Comparison of ENCODE assay signal across 8 mouse cellular contexts in the genomic region with DNA sequence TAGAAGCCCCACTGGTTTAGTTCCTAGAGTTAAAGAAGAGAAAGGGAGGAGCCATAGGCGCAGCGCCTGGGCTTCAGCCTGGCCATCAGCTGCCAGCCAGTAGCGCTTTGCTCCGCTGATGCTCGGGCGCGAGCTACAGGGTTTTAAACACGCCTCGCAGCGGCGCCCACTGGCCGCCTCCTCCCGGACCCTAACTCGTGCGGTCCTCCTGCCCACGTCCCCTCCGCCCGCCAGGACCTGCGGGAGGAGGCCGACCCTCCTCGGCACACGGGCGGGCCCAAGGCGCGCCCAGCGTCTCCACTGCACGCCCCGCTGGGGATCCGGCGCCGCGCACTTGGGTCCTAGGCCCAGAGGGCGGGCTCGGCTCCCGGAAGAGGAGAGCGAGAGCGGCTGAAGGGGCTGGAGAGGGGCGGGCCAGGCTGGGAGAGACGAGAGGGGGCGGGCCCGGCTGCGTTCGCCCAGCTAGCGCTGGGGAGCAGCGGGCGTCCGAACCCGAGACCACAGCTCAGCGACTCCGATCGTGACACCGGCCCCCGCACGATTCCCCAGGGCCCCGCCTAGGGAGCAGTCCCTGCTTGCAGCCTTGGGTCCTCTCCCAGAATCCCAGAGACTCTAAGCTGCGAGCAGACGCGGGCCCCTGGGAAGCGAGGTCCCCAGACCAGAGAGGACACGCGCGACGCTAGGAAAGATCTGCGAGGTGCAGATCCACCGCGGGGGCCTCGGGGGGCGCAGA. TPM values are rescaled to one million over a fixed set of nuclear protein-coding genes. Genes with fewer than 3 reads are reported as not detected.
DNase-seq lines count a peak whose midpoint lies in the region; ATAC-seq and TF ChIP-seq lines count a peak whose summit lies in the region.

Ephb6 (plus strand) TSS at position 422 of the 733 bp plus-strand sequence.

- peak; percentile 93 for ATAC-seq in hindbrain, embryonic 13.5 days (ENCODE audit: low FRiP score)
- peak; percentile 82 for ATAC-seq in megakaryocyte, adult 5-6 weeks (ENCODE audit: poor library complexity, severe bottlenecking)

- H3K27me3 ChIP-seq in MEL (ENCODE audit: control insufficient read depth in 1 of 2, insufficient read depth in 2 of 2, low read length in 2 of 2): peaks cover 0 to 2% of the 10 kb centered on the region in 2 experiments; a peak in 2 of 4 replicates
- H3K27me3 ChIP-seq in hindbrain, embryonic 13.5 days: no peaks in the 10 kb centered on the region

- no peak for TF ChIP-seq CTCF in MEL (IDR thresholded peaks at IDR 0.05 in 2 of 3, conservative IDR thresholded peaks at IDR 0.05 in 1 of 3; ENCODE audit: control insufficient read depth in 1 of 3, insufficient read depth in 1 of 3, low read depth in 2 of 3, low read length in 3 of 3, poor library complexity in 1 of 3, severe bottlenecking in 1 of 3)
- no peak for TF ChIP-seq CTCF in brain, embryonic 14.5 days (IDR thresholded peaks at IDR 0.05; ENCODE audit: borderline replicate concordance, extremely low read depth, insufficient read depth, insufficient read length)

- no peaks in the 10 kb centered on the region for H3K9me3 ChIP-seq in MEL (replicated peaks; ENCODE audit: insufficient read depth, low read length)
- H3K9me3 ChIP-seq in hindbrain, embryonic 13.5 days: no peaks in the 10 kb centered on the region

- TF ChIP-seq POLR2A in MEL (IDR thresholded peaks at IDR 0.05; ENCODE audit: control insufficient read depth in 1 of 2, insufficient read depth in 1 of 2, low read depth in 1 of 2, low read length in 2 of 2, poor library complexity in 1 of 2): peak; percentile 35 to 41; a peak in 2 of 4 replicates
- TF ChIP-seq POLR2A in brain, embryonic 14.5 days (IDR thresholded peaks at IDR 0.05; ENCODE audit: borderline replicate concordance, extremely low read depth, insufficient read depth, insufficient read length, poor library complexity, severe bottlenecking): peak; percentile 89

- TF ChIP-seq EP300 in MEL (IDR thresholded peaks at IDR 0.05; ENCODE audit: low read depth in 1 of 2, low read length in 2 of 2): no peak

- H3K9ac ChIP-seq in MEL (ENCODE audit: control insufficient read depth, low read depth, low read length, poor library complexity, severe bottlenecking): peak within 1 kb of the TSS; percentile 71
- H3K9ac ChIP-seq in hindbrain, embryonic 13.5 days: peak within 1 kb of the TSS; percentile 88

- H3K4me2 ChIP-seq in hindbrain, embryonic 13.5 days: peak within 1 kb of the TSS; percentile 88

- peak within 1 kb of the TSS; percentile 82 to 83 for H3K4me3 ChIP-seq in MEL (ENCODE audit: control insufficient read depth in 1 of 2, insufficient read depth in 1 of 2, low read depth in 2 of 2, low read length in 2 of 2)
- H3K4me3 ChIP-seq in hindbrain, embryonic 13.5 days: peak within 1 kb of the TSS; percentile 78

- no peaks in the 10 kb centered on the region for H3K4me1 ChIP-seq in MEL (ENCODE audit: control insufficient read depth in 1 of 2, insufficient read depth in 2 of 2, low read length in 2 of 2)
- H3K4me1 ChIP-seq in hindbrain, embryonic 13.5 days (replicated peaks): peaks cover 27% of the 10 kb centered on the region

- no peaks in the 10 kb centered on the region for H3K36me3 ChIP-seq in MEL (ENCODE audit: control insufficient read depth in 1 of 2, insufficient read depth in 2 of 2, low read length in 2 of 2)
- no peaks in the 10 kb centered on the region for H3K36me3 ChIP-seq in hindbrain, embryonic 13.5 days

- no peak within 1 kb of the TSS for H3K27ac ChIP-seq in MEL (ENCODE audit: control insufficient read depth, low read depth, low read length)
- H3K27ac ChIP-seq in hindbrain, embryonic 13.5 days: peak within 1 kb of the TSS; percentile 94

- no peaks in the 10 kb centered on the region; the same call in 1 of the 2 replicates for H3K79me2 ChIP-seq in MEL (ENCODE audit: control insufficient read depth, insufficient read depth, low read length, poor library complexity)

- peak; percentile 83 for DNase-seq in MEL (ENCODE audit: low read depth, low spot score)
- peak; percentile 92 for DNase-seq in brain, embryonic 14.5 days (ENCODE audit: low read depth)
- peak; percentile 43 to 53 for DNase-seq in frontal cortex, postnatal 14 days (ENCODE audit: low spot score in 2 of 2)
- DNase-seq in left cerebral cortex, adult 8-10 months (ENCODE audit: low spot score in 2 of 2): no peak
- peak; percentile 55 to 67 for DNase-seq in right cerebral cortex, adult 2 months (ENCODE audit: low spot score in 2 of 2)
- peak; percentile 67 for DNase-seq in urinary bladder, postnatal 25 days (ENCODE audit: low spot score)

- under 1% methylated on average over 61 of the region's 68 CpGs for WGBS in hindbrain, embryonic 13.5 days

- no peak for TF ChIP-seq RAD21 in MEL (IDR thresholded peaks at IDR 0.05; ENCODE audit: low read depth, low read length)

TF ChIP-seq in MEL, 35 proteins besides CTCF, POLR2A, EP300 and RAD21:
- TF ChIP-seq UBTF (IDR thresholded peaks at IDR 0.05; ENCODE audit: borderline replicate concordance, insufficient read depth, low read depth, low read length) (peak; percentile 74; the same call in 1 of the 2 replicates), MXI1 (IDR thresholded peaks at IDR 0.05; ENCODE audit: low read depth, low read length) (peak; percentile 53; the same call in 1 of the 2 replicates), ETS1 (IDR thresholded peaks at IDR 0.05; ENCODE audit: low read depth, low read length) (no peak), ELF1 (IDR thresholded peaks at IDR 0.05; ENCODE audit: low read depth, low read length) (peak; percentile 62; the same call in 1 of the 2 replicates), TBP (IDR thresholded peaks at IDR 0.05; ENCODE audit: low read depth, low read length) (no peak), MAFK (IDR thresholded peaks at IDR 0.05; ENCODE audit: borderline replicate concordance, low read depth, low read length) (no peak)

RNA-seq across cellular contexts. Expression of gene Ephb6, which starts in this region (rescaled TPM):
- total RNA-seq in MEL (2012; rRNA removed): 0.88 and 1.0 TPM in 2 replicates
- 1 to 10 TPM in 1 of 2 experiments, not detected in 1; 5.2 TPM for polyA plus RNA-seq in MEL (2012; ENCODE audit: insufficient read depth in 1 of 2, insufficient read length in 2 of 2, low read depth in 1 of 2, low replicate concordance in 2 of 2, missing spikeins in 1 of 2)
- 42.6 and 49.7 TPM in 2 replicates for polyA plus RNA-seq in brain, embryonic 14.5 days (2012; rRNA removed)
- 28.3 and 29.5 TPM in 2 replicates for polyA plus RNA-seq in hindbrain, embryonic 13.5 days (2015; fragmentation: Nextera tagmentation; extraction: Ambion mirVana)
- 100 to 1,000 TPM; 120 to 138 (median 128) TPM for total RNA-seq in left cerebral cortex, adult 8-10 months (2022)
- 0.67 and 1.3 TPM in 2 replicates for total RNA-seq in megakaryocyte, adult 5-6 weeks (2015)
- total RNA-seq in megakaryocyte, adult 5-6 weeks (2017): 1.2 and 2.0 TPM in 2 replicates

Comparison
In these comparisons a context has a peak if more than half of its experiments do, and no peak if none do; other contexts are left out.
1. RNA of gene Ephb6 (total RNA-seq): 120 to 138 TPM in left cerebral cortex, adult 8-10 months; 0.67 to 2.0 TPM in megakaryocyte, adult 5-6 weeks and 0.88 to 1.0 TPM in MEL; every median in the first group is over 10 times any median in the second.
2. DNase-seq: peak in MEL (single experiment), brain, embryonic 14.5 days (single experiment), frontal cortex, postnatal 14 days (2 of 2), right cerebral cortex, adult 2 months (2 of 2) and urinary bladder, postnatal 25 days (single experiment); none in left cerebral cortex, adult 8-10 months (0 of 2).